Mouse (Mus musculus): ENCODE results near the gene Actr1a.

DNA sequence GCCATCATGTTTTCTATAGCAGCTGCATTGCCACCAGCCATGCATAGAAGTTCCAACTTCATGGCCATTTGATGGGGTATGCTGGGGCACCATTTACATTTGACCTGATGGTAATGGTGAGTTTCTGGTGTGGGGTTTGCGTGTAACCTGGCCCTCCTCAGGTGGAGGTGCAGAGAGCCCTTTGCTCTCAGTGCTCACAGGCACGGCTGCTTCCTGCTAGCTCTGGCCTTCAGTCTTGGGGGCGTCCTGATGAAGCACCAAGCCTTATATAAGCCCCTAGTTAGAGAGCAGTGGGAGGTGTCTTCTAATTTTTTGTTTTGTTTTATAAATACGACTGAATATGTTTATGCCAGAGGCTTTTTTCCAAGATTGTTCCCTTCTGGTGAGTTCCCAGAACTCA, 22.5 kb upstream of the Actr1a start:
- TF ChIP-seq CTCF (IDR thresholded peaks at IDR 0.05; ENCODE audit: extremely low read depth, insufficient read depth, insufficient read length, insufficient replicate concordance): no peak
- no peak for TF ChIP-seq POLR2A (IDR thresholded peaks at IDR 0.05; ENCODE audit: low read depth, low read length)

Measured in spleen, adult 2 months (tissue).